Mouse (Mus musculus): ENCODE data around the gene Piezo1. TPM values are rescaled to one million over a fixed set of nuclear protein-coding genes. Genes with fewer than 3 reads are reported as not detected.

The Piezo1 gene
- polyA plus RNA-seq, 1 experiment: 6.8 TPM

DNA sequence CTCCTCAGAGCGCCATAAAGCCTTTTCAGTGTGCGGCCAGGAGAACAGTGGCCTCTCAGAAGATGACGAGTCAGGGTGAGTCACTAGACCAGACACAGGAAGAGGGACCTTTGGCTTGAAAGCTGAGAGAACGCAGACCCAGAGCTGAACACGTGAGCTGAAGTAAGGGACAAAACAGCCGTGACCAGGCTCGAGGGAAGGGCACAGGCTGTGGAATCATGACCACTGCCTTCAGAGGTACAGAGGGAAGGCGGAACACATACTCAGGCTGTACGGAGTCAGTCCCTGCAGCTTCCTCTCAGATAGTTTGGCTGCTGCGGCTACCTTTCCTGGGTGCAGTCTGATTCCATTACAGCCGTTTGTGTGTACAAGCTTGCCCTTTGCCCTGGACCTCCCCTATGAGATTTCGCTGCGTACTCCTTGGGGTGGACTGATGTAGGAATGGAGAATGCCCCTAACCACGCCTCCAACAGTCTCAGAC, 34.3 kb upstream of the Piezo1 start:
- no peaks in the 10 kb centered on the region for H3K27me3 ChIP-seq (ENCODE audit: control insufficient read depth, insufficient read depth, low read length)
- H3K27ac ChIP-seq (ENCODE audit: control insufficient read depth, insufficient read depth, low read depth, low read length): no peak overlapping the region
- no peak overlapping the region for H3K4me3 ChIP-seq (ENCODE audit: control insufficient read depth, low read depth, low read length)

DNA sequence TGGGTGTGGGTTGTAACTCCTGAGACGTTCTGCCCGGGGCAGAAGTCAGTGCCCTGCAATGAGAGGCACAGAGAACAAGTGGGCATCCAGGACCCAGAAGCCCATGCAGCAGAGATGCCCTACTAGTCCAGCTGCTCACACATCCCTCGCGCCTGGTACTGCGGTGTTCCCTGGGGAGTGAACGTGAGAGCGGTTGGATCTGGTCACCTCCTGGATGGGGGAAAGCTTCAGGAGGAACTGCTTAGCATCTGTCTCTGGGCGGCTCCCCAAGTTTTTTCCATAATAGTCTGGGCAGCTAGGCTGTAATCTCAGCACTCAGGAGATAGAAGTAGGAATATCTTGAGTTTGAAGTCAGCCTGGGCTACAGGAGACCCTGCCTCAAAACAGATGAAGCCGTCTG, 33.9 kb upstream of the Piezo1 start:
- Histone ChIP-seq H3K36me3 (ENCODE audit: control insufficient read depth, insufficient read depth, low read length) (no peaks in the 10 kb centered on the region), H3K27ac (ENCODE audit: control insufficient read depth, insufficient read depth, low read depth, low read length) (no peak overlapping the region), H3K4me3 (ENCODE audit: control insufficient read depth, low read depth, low read length) (no peak overlapping the region), H3K27me3 (ENCODE audit: control insufficient read depth, insufficient read depth, low read length) (no peaks in the 10 kb centered on the region), H3K4me1 (ENCODE audit: control insufficient read depth, insufficient read depth, low read length) (peaks cover 5% of the 10 kb centered on the region)
- TF ChIP-seq CTCF (IDR thresholded peaks at IDR 0.05; ENCODE audit: control insufficient read depth, insufficient read depth, insufficient replicate concordance, low read depth, low read length): no peak

More for the DNA sequence above, 34.3 kb upstream of the Piezo1 start:
- peaks cover 5% of the 10 kb centered on the region for H3K4me1 ChIP-seq (ENCODE audit: control insufficient read depth, insufficient read depth, low read length)
- H3K36me3 ChIP-seq (ENCODE audit: control insufficient read depth, insufficient read depth, low read length): no peaks in the 10 kb centered on the region
- TF ChIP-seq CTCF (IDR thresholded peaks at IDR 0.05; ENCODE audit: control insufficient read depth, insufficient read depth, insufficient replicate concordance, low read depth, low read length): no peak
- TF ChIP-seq POLR2A (IDR thresholded peaks at IDR 0.05; ENCODE audit: control insufficient read depth, low read depth, low read length): no peak

DNA sequence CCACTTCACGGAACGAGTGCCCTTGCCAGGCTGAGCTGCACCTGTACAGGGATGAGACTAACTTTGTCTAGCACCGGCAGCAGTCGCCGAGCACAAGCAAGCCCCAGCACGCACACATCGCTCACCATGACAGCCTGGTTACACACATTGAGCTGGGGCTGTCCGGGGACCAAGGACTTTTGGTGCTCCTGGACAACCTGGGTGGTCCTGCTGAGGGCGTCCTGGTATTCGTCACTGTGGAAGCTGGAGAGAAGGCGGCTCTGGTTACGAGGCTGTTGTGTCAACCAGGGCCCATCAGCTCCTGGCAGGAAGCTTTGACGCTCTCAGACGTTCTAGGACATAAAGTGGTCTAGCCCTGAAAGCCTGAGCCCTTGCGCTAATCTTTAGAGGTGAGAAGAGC, 29.8 kb upstream of the Piezo1 start:
- H3K27ac ChIP-seq (ENCODE audit: control insufficient read depth, insufficient read depth, low read depth, low read length): no peak overlapping the region
- H3K36me3 ChIP-seq (ENCODE audit: control insufficient read depth, insufficient read depth, low read length): no peaks in the 10 kb centered on the region
- H3K4me1 ChIP-seq (ENCODE audit: control insufficient read depth, insufficient read depth, low read length): peaks cover 10% of the 10 kb centered on the region
- H3K27me3 ChIP-seq (ENCODE audit: control insufficient read depth, insufficient read depth, low read length): no peaks in the 10 kb centered on the region
- TF ChIP-seq CTCF (IDR thresholded peaks at IDR 0.05; ENCODE audit: control insufficient read depth, insufficient read depth, insufficient replicate concordance, low read depth, low read length) (no peak), POLR2A (IDR thresholded peaks at IDR 0.05; ENCODE audit: control insufficient read depth, low read depth, low read length) (no peak)
- H3K4me3 ChIP-seq (ENCODE audit: control insufficient read depth, low read depth, low read length): no peak overlapping the region

DNA sequence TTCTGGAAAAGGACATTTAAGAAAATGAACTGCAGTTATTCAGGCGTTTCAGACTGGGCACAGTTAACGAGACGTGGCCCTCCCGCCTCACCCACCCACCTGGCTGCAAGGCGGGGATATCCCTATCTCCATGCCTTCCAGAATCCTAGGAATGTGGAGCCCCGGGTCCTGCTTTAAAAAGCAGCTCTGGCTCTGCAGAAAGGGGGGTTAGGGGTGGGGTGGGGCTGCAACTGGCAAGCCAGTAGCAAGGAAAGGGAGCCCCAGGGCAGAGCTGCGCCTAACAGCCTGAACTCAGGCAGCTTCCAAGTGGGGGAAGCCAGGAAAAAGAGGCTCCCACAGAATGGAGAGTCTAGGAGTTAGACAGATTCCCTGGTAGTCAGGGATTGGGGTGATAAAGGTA, 28.1 kb upstream of the Piezo1 start:
- H3K4me3 ChIP-seq (ENCODE audit: control insufficient read depth, low read depth, low read length): no peak overlapping the region
- H3K27me3 ChIP-seq (ENCODE audit: control insufficient read depth, insufficient read depth, low read length): no peaks in the 10 kb centered on the region
- TF ChIP-seq CTCF (IDR thresholded peaks at IDR 0.05; ENCODE audit: control insufficient read depth, insufficient read depth, insufficient replicate concordance, low read depth, low read length): no peak
- no peak for TF ChIP-seq POLR2A (IDR thresholded peaks at IDR 0.05; ENCODE audit: control insufficient read depth, low read depth, low read length)
- H3K36me3 ChIP-seq (ENCODE audit: control insufficient read depth, insufficient read depth, low read length): no peaks in the 10 kb centered on the region
- H3K4me1 ChIP-seq (ENCODE audit: control insufficient read depth, insufficient read depth, low read length): peaks cover 14% of the 10 kb centered on the region
- H3K27ac ChIP-seq (ENCODE audit: control insufficient read depth, insufficient read depth, low read depth, low read length): no peak overlapping the region

DNA sequence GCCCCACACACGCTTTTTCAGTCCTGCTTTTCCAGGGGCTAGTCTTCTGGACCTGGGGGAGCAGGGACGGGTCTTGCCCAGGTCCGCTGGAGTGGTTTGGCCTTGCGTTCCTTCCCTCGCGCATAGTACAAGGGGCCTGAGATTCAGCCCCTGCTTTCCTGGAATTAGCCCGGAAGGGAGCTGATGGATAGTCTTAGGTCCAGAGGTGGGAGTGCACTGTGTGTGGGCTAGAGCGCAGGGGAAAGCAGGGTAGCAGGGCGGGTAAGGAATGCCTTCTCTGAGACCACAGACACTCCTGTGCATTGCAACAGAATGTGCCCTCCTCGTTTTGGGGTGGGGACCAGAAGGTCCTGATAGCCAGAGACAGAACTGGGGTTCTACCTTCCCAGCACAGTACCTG, 26.0 kb upstream of the Piezo1 start:
- peaks cover 12% of the 10 kb centered on the region for H3K4me1 ChIP-seq (ENCODE audit: control insufficient read depth, insufficient read depth, low read length)

DNA sequence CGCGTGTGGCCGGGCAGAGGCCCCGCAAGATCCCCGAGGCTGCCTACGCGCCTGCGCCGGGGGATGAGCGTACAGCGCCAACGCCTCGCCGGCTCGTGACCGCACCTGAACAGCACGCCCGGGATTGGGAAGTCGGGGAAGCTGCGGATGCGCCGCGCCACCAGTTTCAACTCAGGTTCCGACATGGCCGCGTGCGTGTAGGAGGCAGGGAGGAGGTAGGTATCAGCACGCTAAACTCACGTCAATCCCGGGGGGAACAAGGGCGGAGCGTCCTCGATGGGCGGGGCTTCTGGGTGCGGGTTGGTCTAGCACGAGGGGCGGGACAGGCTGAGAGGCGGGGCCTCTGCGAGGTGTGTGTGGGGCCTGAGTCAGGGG, 25.5 kb upstream of the Piezo1 start, which contains the start of gene Aprt:
Gene Aprt (minus strand): TSS at position 262 of the 375 bp plus-strand sequence.
- Histone ChIP-seq H3K36me3 (ENCODE audit: control insufficient read depth, insufficient read depth, low read length) (no peaks in the 10 kb centered on the region), H3K27ac (ENCODE audit: control insufficient read depth, insufficient read depth, low read depth, low read length) (peak within 1 kb of the TSS; percentile 73), H3K27me3 (ENCODE audit: control insufficient read depth, insufficient read depth, low read length) (no peaks in the 10 kb centered on the region), H3K4me3 (ENCODE audit: control insufficient read depth, low read depth, low read length) (peak within 1 kb of the TSS; percentile 94), H3K4me1 (ENCODE audit: control insufficient read depth, insufficient read depth, low read length) (peaks cover 12% of the 10 kb centered on the region)
- TF ChIP-seq CTCF (IDR thresholded peaks at IDR 0.05; ENCODE audit: control insufficient read depth, insufficient read depth, insufficient replicate concordance, low read depth, low read length): no peak
- TF ChIP-seq POLR2A (IDR thresholded peaks at IDR 0.05; ENCODE audit: control insufficient read depth, low read depth, low read length): peak; percentile 70

More for the DNA sequence above, 26.0 kb upstream of the Piezo1 start:
- H3K36me3 ChIP-seq (ENCODE audit: control insufficient read depth, insufficient read depth, low read length): no peaks in the 10 kb centered on the region
- H3K4me3 ChIP-seq (ENCODE audit: control insufficient read depth, low read depth, low read length): peak overlapping the region; percentile 94
- no peak for TF ChIP-seq POLR2A (IDR thresholded peaks at IDR 0.05; ENCODE audit: control insufficient read depth, low read depth, low read length)
- TF ChIP-seq CTCF (IDR thresholded peaks at IDR 0.05; ENCODE audit: control insufficient read depth, insufficient read depth, insufficient replicate concordance, low read depth, low read length): no peak
- no peak overlapping the region for H3K27ac ChIP-seq (ENCODE audit: control insufficient read depth, insufficient read depth, low read depth, low read length)
- H3K27me3 ChIP-seq (ENCODE audit: control insufficient read depth, insufficient read depth, low read length): no peaks in the 10 kb centered on the region

DNA sequence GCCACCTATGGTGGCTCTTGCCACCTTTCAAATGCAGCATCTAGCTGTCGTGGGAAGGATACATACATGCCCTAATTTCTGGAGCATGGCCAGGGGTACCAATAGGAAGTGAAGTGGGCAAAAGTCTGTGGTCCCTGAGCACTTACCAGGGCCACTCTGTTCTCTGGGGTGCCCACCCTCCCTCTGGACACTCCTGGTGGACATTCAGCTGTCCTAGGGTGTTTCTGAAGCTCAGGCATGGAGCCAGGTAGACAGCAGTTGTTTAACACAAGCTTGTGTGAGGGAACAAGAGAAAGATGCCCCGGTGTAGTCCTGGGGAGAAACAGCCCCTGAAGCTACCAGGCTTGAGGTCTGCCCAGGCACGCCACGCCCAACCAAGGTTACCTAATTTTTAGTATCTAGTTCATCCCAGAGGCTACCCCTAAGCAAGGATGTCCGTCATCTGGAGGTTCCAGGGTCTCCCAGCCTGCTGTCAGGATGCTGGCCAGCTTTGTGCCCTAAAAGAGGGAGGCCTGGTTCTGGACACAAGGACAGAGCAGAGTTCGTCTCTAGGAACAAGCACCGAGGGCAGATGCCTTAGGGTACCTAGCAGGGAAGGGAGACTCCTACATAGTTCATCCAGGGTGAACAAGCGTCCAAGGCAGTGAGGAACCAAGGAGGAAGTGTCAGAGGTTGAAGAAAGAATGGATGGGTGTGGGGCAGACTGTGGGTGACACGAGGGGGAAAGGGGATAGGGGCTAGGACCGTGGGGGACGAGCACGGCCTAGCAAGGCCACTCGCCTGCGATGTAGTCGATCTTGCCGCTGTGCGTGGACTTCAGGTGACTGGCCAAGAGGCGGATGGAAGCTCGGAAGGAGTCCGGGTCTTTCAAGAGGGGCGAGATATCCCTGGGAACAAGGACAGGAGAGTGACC, 24.9 kb upstream of the Piezo1 start:
- Histone ChIP-seq H3K4me1 (ENCODE audit: control insufficient read depth, insufficient read depth, low read length) (peaks cover 12% of the 10 kb centered on the region), H3K27ac (ENCODE audit: control insufficient read depth, insufficient read depth, low read depth, low read length) (peak overlapping the region; percentile 73), H3K27me3 (ENCODE audit: control insufficient read depth, insufficient read depth, low read length) (no peaks in the 10 kb centered on the region), H3K4me3 (ENCODE audit: control insufficient read depth, low read depth, low read length) (peak overlapping the region; percentile 94), H3K36me3 (ENCODE audit: control insufficient read depth, insufficient read depth, low read length) (no peaks in the 10 kb centered on the region)
- TF ChIP-seq CTCF (IDR thresholded peaks at IDR 0.05; ENCODE audit: control insufficient read depth, insufficient read depth, insufficient replicate concordance, low read depth, low read length) (no peak), POLR2A (IDR thresholded peaks at IDR 0.05; ENCODE audit: control insufficient read depth, low read depth, low read length) (no peak)

Data from testis, adult 2 months (tissue).